In the genomic region with DNA sequence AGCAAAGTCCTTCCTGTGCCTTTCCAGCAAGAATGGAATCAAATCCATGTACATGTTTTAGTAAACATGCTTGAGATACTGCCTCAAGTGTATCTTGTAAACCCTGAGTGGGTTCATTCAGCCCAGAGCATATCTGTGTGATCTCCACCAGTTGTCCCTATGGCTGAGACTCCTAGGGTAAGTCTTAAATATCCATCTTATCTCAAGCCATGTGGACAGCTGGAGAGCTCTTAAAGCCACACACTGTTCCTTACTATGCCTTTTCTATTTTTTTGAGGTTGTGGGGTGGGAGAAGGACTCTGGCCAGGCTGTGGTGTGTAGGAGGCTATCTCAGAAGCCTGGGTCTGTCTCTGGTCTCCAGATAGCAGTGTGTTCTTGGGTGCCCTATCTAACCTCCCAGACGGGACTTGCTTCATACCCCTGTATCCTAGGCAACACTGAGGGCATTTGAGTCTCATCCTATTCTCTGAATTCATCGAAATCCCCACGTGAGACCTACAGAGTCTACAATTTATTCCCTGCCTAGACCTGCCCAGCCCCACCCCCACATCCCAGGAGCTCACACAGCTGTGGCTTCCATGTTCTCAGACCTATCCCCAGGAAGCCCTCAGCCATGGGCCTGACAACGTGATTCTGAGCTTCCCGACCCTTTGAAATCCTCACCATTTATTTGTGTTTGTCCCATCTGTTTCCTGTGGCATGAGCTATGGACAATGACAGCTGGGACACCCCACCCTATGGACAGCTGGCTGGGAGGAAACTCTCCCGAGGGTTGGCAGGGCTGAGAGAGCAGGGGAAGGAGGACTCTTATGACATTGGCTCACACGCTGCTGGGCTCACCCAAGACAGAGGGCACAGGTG, we compare ENCODE assay signal across 9 mouse cellular contexts.
DNase-seq lines count a peak whose midpoint lies in the region; ATAC-seq and TF ChIP-seq lines count a peak whose summit lies in the region.
"Had no signal": no experiment of that assay in that cellular context is flagged by ENCODE, and none has a peak within 500 bp of the region (broad histone marks: within the 10 kb centered on the region; RNA-seq: fewer than 3 reads in every experiment).

No protein-coding gene starts in this region.

- no peak overlapping the region for H3K4me3 ChIP-seq in kidney, embryonic 16.5 days (ENCODE audit: low read length)
- H3K4me3 ChIP-seq in gastrocnemius, adult 2 months = no peak overlapping the region
- H3K4me3 ChIP-seq: limb, embryonic 12.5 days had no signal

- DNase-seq in kidney, adult 18-20 months = no peak
- peak; percentile 57 for DNase-seq in kidney, postnatal 10 days
- peak; percentile 73 for DNase-seq in lung, postnatal 25 days (ENCODE audit: low spot score)
- no peak for DNase-seq in cerebellum, postnatal 25 days
- no peak for DNase-seq in gastrocnemius, adult 2 months

- 0 out of 2 replicates have a peak, but pooled peaks cover 2% of the 10 kb centered on the region for H3K27me3 ChIP-seq in kidney, embryonic 16.5 days (ENCODE audit: insufficient read depth, low read length)

- H3K4me2 ChIP-seq in kidney, embryonic 16.5 days (replicated peaks; ENCODE audit: low read depth, low read length) = no peak overlapping the region
- H3K4me2 ChIP-seq: limb, embryonic 12.5 days had no signal

- peak; percentile 52 for ATAC-seq in kidney, embryonic 16.5 days (ENCODE audit: low FRiP score, low TSS enrichment)
- ATAC-seq in common myeloid progenitor, adult 5-6 weeks (replicated peaks; ENCODE audit: low read depth, poor library complexity, severe bottlenecking) = peak; percentile 65
- ATAC-seq: Patski had no signal

- no peaks in the 10 kb centered on the region for H3K9me3 ChIP-seq in kidney, embryonic 16.5 days (ENCODE audit: low read length)
- H3K9me3 ChIP-seq: limb, embryonic 12.5 days had no signal

- intact Hi-C loops in gastrocnemius, adult 2 months (cut with DNase I) = no loop called here

- H3K9ac ChIP-seq in kidney, embryonic 16.5 days (replicated peaks; ENCODE audit: low read length) = no peak overlapping the region
- H3K9ac ChIP-seq: limb, embryonic 12.5 days had no signal

- no peaks in the 10 kb centered on the region for H3K36me3 ChIP-seq in kidney, embryonic 16.5 days (ENCODE audit: insufficient read depth, low read length)
- H3K36me3 ChIP-seq: limb, embryonic 12.5 days had no signal

- 34% methylated on average over 7 of the region's 7 CpGs for WGBS in kidney, embryonic 16.5 days

- H3K27ac ChIP-seq in kidney, embryonic 16.5 days (ENCODE audit: low read length) = no peak overlapping the region
- no peak overlapping the region for H3K27ac ChIP-seq in gastrocnemius, adult 2 months
- H3K27ac ChIP-seq: limb, embryonic 12.5 days had no signal

- no peak for TF ChIP-seq CTCF in gastrocnemius, adult 2 months (IDR thresholded peaks at IDR 0.05)

- peaks cover 24% of the 10 kb centered on the region for H3K4me1 ChIP-seq in kidney, embryonic 16.5 days (ENCODE audit: insufficient read depth, low read length)

Comparison
In these comparisons a context has a peak if more than half of its experiments do, and no peak if none do; other contexts are left out.
1. DNase-seq: peak in kidney, postnatal 10 days (single experiment) and lung, postnatal 25 days (single experiment); none in kidney, adult 18-20 months (single experiment), cerebellum, postnatal 25 days (0 of 2) and gastrocnemius, adult 2 months (single experiment).